Mouse (Mus musculus): Measurements from ENCODE around the gene Slc25a38.
A peak's percentile ranks its signal among the peaks of the same experiment; 100 is the strongest.

Gene Slc25a38

GRCm38 (mm10) chr9:120151152-120151551 lies 41.0 kb downstream of the Slc25a38 start:
- no peak for DNase-seq

GRCm38 (mm10) chr9:120151906-120152399 lies 41.8 kb downstream of the Slc25a38 start:
- no peak for DNase-seq

DNA sequence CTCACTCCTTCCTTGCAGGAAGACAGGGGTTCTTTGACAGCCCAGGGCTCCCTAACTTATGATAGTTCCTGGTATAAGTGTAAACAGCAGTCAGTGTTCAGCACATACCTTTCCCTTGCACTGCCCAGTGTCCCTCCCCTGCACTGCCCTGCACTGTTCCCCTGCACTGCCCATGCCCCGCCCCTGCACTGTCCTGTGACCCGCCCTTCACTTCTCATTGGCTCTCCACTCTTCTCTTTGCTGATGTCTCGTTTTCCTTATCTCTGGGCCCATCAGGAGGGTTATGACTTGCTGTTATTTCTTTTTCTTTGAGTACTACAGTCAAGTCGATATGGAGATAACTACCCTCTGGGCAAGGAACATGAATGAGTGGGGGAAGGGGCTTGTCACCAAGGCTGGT lies 47.9 kb downstream of the Slc25a38 start:
- no peak for DNase-seq

DNA sequence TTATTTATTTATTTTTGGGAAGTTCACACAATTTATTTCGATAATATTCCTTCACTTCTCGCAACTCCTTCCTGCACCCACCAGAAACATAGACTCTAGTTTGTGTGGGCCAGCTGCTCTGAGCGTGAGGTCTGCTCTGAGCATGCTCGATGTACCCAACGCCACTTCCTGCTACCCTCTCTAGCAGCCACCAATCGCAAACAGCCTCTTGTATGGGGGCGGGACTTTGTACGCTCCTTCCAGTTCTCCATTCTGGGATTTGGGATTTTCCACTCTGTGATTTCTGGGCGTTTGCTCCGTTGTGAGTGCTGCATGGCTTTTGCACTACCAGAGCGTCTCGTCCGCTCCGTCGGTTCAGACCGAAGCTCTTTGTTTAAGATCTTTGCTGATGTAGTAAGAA lies 53.7 kb downstream of the Slc25a38 start:
- DNase-seq, result no peak

DNA sequence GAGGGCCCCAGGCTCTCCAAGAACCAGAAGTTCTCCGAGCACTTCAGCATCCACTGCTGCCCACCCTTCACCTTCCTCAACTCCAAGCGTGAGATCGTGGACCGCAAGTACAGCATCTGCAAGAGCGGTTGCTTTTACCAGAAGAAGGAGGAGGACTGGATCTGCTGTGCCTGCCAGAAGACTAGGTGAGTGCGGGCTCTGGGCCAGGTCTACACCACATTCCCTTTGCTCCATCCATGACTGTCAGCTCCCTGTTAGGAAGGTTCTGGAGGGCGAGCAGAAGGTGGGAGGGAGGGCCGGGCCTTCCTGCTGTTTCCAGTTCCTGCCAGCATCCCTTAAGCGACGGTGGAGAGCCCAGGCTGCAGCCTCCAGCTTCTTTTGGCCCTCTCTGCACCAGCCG lies 57.7 kb downstream of the Slc25a38 start:
- no peak for DNase-seq

GRCm38 (mm10) chr9:120171295-120171694 lies 61.1 kb downstream of the Slc25a38 start:
- DNase-seq, result peak; percentile 21

Data from kidney, adult 11 months (tissue).